Mouse (Mus musculus) limb, embryonic 13.5 days (tissue): ENCODE data around the gene Dao. TPM values are rescaled to one million over a fixed set of nuclear protein-coding genes. Genes with fewer than 3 reads are reported as not detected.

ENCODE experiments used
- ATAC-seq: fragments of 200-750 bp; cut with Nextera tagmentation; 2 replicates; pipeline ENCODE4 v1.8.0; 2017; ENCODE audit warnings: low read depth, moderate number of reproducible peaks, moderate TSS enrichment; ENCODE audit not compliant: low FRiP score
- H3K27ac ChIP-seq: fragments of 300-500 bp; sonication (generic); 2 replicates; pipeline ENCODE4 v1.5.1; 2015; ENCODE audit warnings: inconsistent platforms, mild to moderate bottlenecking, moderate library complexity
- H3K27me3 ChIP-seq: fragments of 300-500 bp; sonication (generic); 2 replicates; pipeline ENCODE4 v1.6.1; 2015; ENCODE audit warnings: mild to moderate bottlenecking, inconsistent platforms
- H3K36me3 ChIP-seq: fragments of 300-500 bp; sonication (generic); 2 replicates; pipeline ENCODE4 v1.6.1; 2015; ENCODE audit warnings: inconsistent platforms, mild to moderate bottlenecking, moderate library complexity
- H3K4me1 ChIP-seq: fragments of 300-500 bp; sonication (generic); 2 replicates; pipeline ENCODE4 v1.6.1; 2015; ENCODE audit warnings: inconsistent platforms
- H3K4me2 ChIP-seq: fragments of 300-500 bp; sonication (generic); replicated peaks from 2 replicates; pipeline ENCODE4 v1.6.1; 2015; ENCODE audit warnings: inconsistent platforms, mild to moderate bottlenecking, moderate library complexity
- H3K4me3 ChIP-seq: fragments of 300-500 bp; sonication (generic); 2 replicates; pipeline ENCODE4 v1.5.1; 2015; ENCODE audit warnings: moderate library complexity, mild to moderate bottlenecking, inconsistent platforms
- H3K9ac ChIP-seq: fragments of 300-500 bp; sonication (generic); 2 replicates; pipeline ENCODE4 v1.6.1; 2015; ENCODE audit warnings: mild to moderate bottlenecking, inconsistent platforms
- H3K9me3 ChIP-seq: fragments of 300-500 bp; sonication (generic); 2 replicates; pipeline ENCODE4 v1.6.1; 2016; ENCODE audit warnings: inconsistent platforms
- WGBS: fragments of 180-500 bp; shearing (Covaris S2); methylation state at CpG from one replicate; pipeline ENCODE4 v1.1.7; 2015; 5-methylcytosine and 5-hydroxymethylcytosine counted together
- polyA plus RNA-seq: library from polyadenylated mRNA; unstranded; fragments of >200 nt; fragmentation: Nextera tagmentation; extraction: Ambion mirVana; gene quantifications from 2 replicates; pipeline ENCODE4 v1.2.1, GENCODE M21; 2015

Dao gene
- not detected in 2 replicates for polyA plus RNA-seq

GRCm38 (mm10) chr5:114003542-114003941 is at the start of gene Dao:
Dao (plus strand) TSS chr5:114003703.
- no peaks in the 10 kb centered on the region for H3K36me3 ChIP-seq
- 70% methylated on average over 4 of the region's 5 CpGs for WGBS

DNA sequence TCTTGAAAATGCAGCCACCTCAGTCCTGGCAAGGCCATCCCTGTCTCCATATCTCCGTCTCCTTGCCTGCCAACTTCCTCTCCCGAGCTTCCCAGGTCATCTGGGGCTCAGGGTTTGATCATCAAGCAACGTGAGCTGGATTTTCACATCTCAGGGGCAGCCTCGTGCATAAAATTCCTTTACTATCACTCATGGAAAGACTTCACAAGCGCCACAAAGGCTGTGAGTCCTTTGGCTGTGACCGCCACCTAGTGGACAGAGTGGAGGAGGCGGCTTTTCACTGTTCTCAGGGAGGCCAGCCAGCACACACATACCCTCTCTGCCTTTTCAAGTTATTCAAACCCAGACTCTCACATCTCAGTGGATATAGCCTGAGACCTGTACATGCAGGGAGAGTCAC is 49.1 kb upstream of the Dao start:
- H3K4me3 ChIP-seq = no peak overlapping the region
- no peak overlapping the region for H3K4me2 ChIP-seq
- peaks cover 10% of the 10 kb centered on the region for H3K4me1 ChIP-seq
- WGBS = 11% methylated on average over 7 of the region's 7 CpGs
- H3K36me3 ChIP-seq = peaks cover 77% of the 10 kb centered on the region
- no peaks in the 10 kb centered on the region for H3K27me3 ChIP-seq
- H3K9ac ChIP-seq = no peak overlapping the region
- no peak; the same call in 1 of the 2 replicates for ATAC-seq
- no peaks in the 10 kb centered on the region for H3K9me3 ChIP-seq
- H3K27ac ChIP-seq = peak overlapping the region; percentile 28; the same call in 1 of the 2 replicates

More at GRCm38 (mm10) chr5:114003542-114003941, at the start of gene Dao:
- no peaks in the 10 kb centered on the region for H3K27me3 ChIP-seq
- H3K4me2 ChIP-seq = no peak within 1 kb of the TSS
- no peak within 1 kb of the TSS for H3K4me3 ChIP-seq
- H3K4me1 ChIP-seq = no peaks in the 10 kb centered on the region
- no peaks in the 10 kb centered on the region for H3K9me3 ChIP-seq
- H3K9ac ChIP-seq = no peak within 1 kb of the TSS
- no peak within 1 kb of the TSS for H3K27ac ChIP-seq
- ATAC-seq = no peak

DNA sequence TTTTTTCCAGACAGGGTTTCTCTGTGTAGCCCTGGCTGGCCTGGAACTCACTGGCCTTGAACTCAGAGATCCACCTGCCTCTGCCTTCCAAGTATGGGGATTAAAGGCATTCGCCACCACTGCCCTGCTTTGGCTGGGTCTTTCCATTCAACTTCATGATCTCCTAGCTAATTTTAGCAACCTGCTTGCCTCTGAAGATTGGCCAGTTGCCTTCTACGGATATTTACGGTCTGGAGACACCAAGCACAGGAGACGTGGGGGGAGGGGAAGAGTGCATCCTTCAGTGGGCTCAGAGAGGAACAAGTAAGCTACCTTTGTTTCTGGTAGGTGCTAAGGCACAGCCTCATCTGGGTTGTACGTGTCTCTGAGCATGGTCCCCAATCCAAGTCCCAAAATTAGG is 48.2 kb upstream of the Dao start:
- Histone ChIP-seq H3K36me3 (peaks cover 68% of the 10 kb centered on the region), H3K4me1 (peaks cover 14% of the 10 kb centered on the region), H3K27ac (no peak overlapping the region), H3K27me3 (no peaks in the 10 kb centered on the region), H3K9ac (no peak overlapping the region), H3K4me3 (no peak overlapping the region), H3K4me2 (no peak overlapping the region), H3K9me3 (no peaks in the 10 kb centered on the region)
- no peak for ATAC-seq
- WGBS = 87% methylated on average over 5 of the region's 5 CpGs

DNA sequence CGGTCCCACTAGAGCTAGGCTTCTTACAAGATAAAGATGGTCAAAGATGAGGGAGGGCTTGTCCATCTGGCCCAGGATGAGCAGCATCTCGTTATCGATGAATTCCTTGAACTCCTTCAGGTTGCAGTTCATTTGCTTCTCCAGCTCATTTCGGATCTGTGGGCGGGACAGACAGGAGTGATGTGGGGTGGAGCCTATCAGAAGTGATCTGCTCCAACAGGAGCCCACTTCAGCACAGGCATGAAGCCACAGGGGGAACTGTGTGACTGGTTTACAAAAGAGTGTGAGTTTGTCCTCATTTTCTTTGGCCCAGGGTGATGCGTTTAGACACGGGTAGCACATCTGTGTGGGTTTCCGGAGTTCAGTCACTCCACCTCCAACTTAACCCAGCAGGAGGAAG is 47.8 kb upstream of the Dao start:
- Histone ChIP-seq H3K4me1 (peaks cover 14% of the 10 kb centered on the region), H3K27ac (no peak overlapping the region), H3K4me2 (no peak overlapping the region), H3K27me3 (no peaks in the 10 kb centered on the region), H3K9ac (no peak overlapping the region), H3K9me3 (no peaks in the 10 kb centered on the region), H3K36me3 (peaks cover 68% of the 10 kb centered on the region), H3K4me3 (no peak overlapping the region)
- ATAC-seq = no peak
- WGBS = 89% methylated on average over 8 of the region's 8 CpGs

GRCm38 (mm10) chr5:113956510-113956909 is 47.0 kb upstream of the Dao start:
- Histone ChIP-seq H3K9ac (no peak overlapping the region), H3K9me3 (no peaks in the 10 kb centered on the region), H3K27me3 (no peaks in the 10 kb centered on the region), H3K27ac (no peak overlapping the region), H3K4me1 (peaks cover 14% of the 10 kb centered on the region), H3K4me2 (no peak overlapping the region), H3K4me3 (no peak overlapping the region), H3K36me3 (peaks cover 68% of the 10 kb centered on the region)
- ATAC-seq = peak; percentile 43
- WGBS = 7% methylated on average over 4 of the region's 4 CpGs

DNA sequence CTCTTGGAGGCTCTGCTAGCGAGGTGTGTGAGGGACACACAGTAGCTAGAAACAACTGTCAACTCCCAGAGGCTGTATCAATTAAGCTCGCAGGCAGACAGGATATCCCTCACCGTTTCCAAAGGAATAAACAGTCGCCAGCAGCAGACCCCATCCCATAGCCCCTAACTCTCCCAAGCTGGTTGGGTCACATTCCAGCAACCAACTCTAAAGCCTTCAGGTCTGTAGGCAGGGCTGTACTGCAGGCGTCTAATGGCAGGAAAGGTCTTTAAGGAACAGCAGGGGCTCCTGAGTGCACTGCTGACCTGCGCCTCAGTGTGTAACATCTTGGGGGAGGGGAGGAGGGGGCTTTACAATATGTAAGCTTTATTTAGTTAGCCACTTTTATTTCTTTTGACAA is 44.5 kb upstream of the Dao start:
- no peak for ATAC-seq
- no peaks in the 10 kb centered on the region for H3K9me3 ChIP-seq
- H3K36me3 ChIP-seq = peaks cover 55% of the 10 kb centered on the region
- no peaks in the 10 kb centered on the region for H3K27me3 ChIP-seq
- 6% methylated on average over 6 of the region's 6 CpGs for WGBS
- no peak overlapping the region for H3K4me3 ChIP-seq
- H3K27ac ChIP-seq = no peak overlapping the region
- H3K4me2 ChIP-seq = no peak overlapping the region
- no peak overlapping the region for H3K9ac ChIP-seq
- peaks cover 14% of the 10 kb centered on the region for H3K4me1 ChIP-seq

GRCm38 (mm10) chr5:113960416-113960815 is 43.1 kb upstream of the Dao start:
- Histone ChIP-seq H3K4me1 (peaks cover 11% of the 10 kb centered on the region), H3K36me3 (peaks cover 61% of the 10 kb centered on the region), H3K4me3 (no peak overlapping the region), H3K27ac (no peak overlapping the region), H3K27me3 (no peaks in the 10 kb centered on the region), H3K4me2 (no peak overlapping the region), H3K9me3 (no peaks in the 10 kb centered on the region), H3K9ac (no peak overlapping the region)
- WGBS = 77% methylated on average over 8 of the region's 8 CpGs
- no peak for ATAC-seq

- Histone ChIP-seq H3K27me3 (no peaks in the 10 kb centered on the region), H3K9ac (no peak overlapping the region), H3K27ac (no peak overlapping the region), H3K36me3 (peaks cover 69% of the 10 kb centered on the region), H3K4me2 (no peak overlapping the region), H3K4me3 (no peak overlapping the region), H3K4me1 (peaks cover 11% of the 10 kb centered on the region), H3K9me3 (no peaks in the 10 kb centered on the region)
- no peak for ATAC-seq
- 79% methylated on average over 7 of the region's 7 CpGs for WGBS
Measured at GRCm38 (mm10) chr5:113961776-113962175, 41.7 kb upstream of the Dao start.

- no peak for ATAC-seq
- H3K36me3 ChIP-seq = peaks cover 82% of the 10 kb centered on the region
- no peaks in the 10 kb centered on the region for H3K27me3 ChIP-seq
Measured at GRCm38 (mm10) chr5:113964972-113965371, 38.5 kb upstream of the Dao start.

GRCm38 (mm10) chr5:113965659-113966185 is 37.8 kb upstream of the Dao start:
- Histone ChIP-seq H3K9me3 (no peaks in the 10 kb centered on the region), H3K27ac (no peak overlapping the region), H3K27me3 (no peaks in the 10 kb centered on the region), H3K36me3 (peaks cover 81% of the 10 kb centered on the region), H3K4me2 (no peak overlapping the region), H3K4me3 (no peak overlapping the region), H3K4me1 (no peaks in the 10 kb centered on the region), H3K9ac (no peak overlapping the region)
- ATAC-seq = no peak
- 91% methylated on average over 7 of the region's 7 CpGs for WGBS

More at GRCm38 (mm10) chr5:113964972-113965371, 38.5 kb upstream of the Dao start:
- Histone ChIP-seq H3K9me3 (no peaks in the 10 kb centered on the region), H3K4me2 (no peak overlapping the region), H3K9ac (no peak overlapping the region), H3K27ac (no peak overlapping the region), H3K4me3 (no peak overlapping the region), H3K4me1 (peaks cover under 1% of the 10 kb centered on the region; the same call in 1 of the 2 replicates)
- WGBS = 88% methylated on average over 14 of the region's 14 CpGs

GRCm38 (mm10) chr5:113966452-113967150 is 36.9 kb upstream of the Dao start:
- Histone ChIP-seq H3K36me3 (peaks cover 72% of the 10 kb centered on the region), H3K9me3 (no peaks in the 10 kb centered on the region), H3K27ac (no peak overlapping the region), H3K27me3 (no peaks in the 10 kb centered on the region), H3K4me2 (no peak overlapping the region), H3K9ac (no peak overlapping the region), H3K4me3 (no peak overlapping the region), H3K4me1 (no peaks in the 10 kb centered on the region)
- ATAC-seq = no peak
- 90% methylated on average over 13 of the region's 13 CpGs for WGBS

- H3K27me3 ChIP-seq = no peaks in the 10 kb centered on the region
- no peak for ATAC-seq
- WGBS = 75% methylated on average over 11 of the region's 11 CpGs
- H3K4me1 ChIP-seq = peaks cover 11% of the 10 kb centered on the region
- no peak overlapping the region for H3K27ac ChIP-seq
- no peak overlapping the region for H3K9ac ChIP-seq
- H3K4me2 ChIP-seq = no peak overlapping the region
- no peaks in the 10 kb centered on the region for H3K9me3 ChIP-seq
- H3K4me3 ChIP-seq = no peak overlapping the region
- peaks cover 68% of the 10 kb centered on the region for H3K36me3 ChIP-seq
Measured at GRCm38 (mm10) chr5:113968371-113968770, 35.1 kb upstream of the Dao start.
